Mouse (Mus musculus) cerebellum, postnatal 25 days (tissue): ENCODE measurements around the gene Slc4a4.
A peak's percentile ranks its signal among the peaks of the same experiment; 100 is the strongest.

Source experiments
- DNase-seq, 2 experiments: peaks; one replicate each; pipeline ENCODE4 v3.0.0; 2021; ENCODE audit warnings: mixed read lengths in 2 of 2

Slc4a4 gene

DNA sequence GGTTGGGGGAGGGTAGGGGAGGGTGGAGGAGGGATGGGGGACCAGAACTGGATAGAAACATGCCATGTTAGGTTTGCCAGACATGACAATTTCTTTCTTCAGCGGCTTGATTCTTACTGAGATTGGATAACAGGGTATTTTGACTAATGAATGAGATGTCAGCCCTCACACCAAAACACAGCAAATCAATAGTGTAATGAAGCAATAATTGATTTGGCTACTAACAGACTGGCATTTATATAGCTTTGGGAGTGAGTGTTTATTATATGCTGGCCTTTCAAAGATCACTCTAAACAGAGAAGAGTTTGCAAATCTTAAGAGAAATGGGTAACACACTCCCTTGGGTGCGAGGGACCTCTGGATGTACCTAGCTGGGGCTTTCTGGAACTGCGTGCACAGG is 30.6 kb downstream of the Slc4a4 start:
- DNase-seq: no peak

- DNase-seq: no peak
These were observed 31.0 kb downstream of the Slc4a4 start for GRCm38 (mm10) chr5:88917630-88918029.

- no peak for DNase-seq
These were observed 31.9 kb downstream of the Slc4a4 start for GRCm38 (mm10) chr5:88918538-88918937.

GRCm38 (mm10) chr5:88925576-88925975 is 39.0 kb downstream of the Slc4a4 start:
- no peak for DNase-seq

GRCm38 (mm10) chr5:88928201-88928916 is 41.7 kb downstream of the Slc4a4 start:
- peak in 1 of 2 experiments; percentile 59 for DNase-seq

DNA sequence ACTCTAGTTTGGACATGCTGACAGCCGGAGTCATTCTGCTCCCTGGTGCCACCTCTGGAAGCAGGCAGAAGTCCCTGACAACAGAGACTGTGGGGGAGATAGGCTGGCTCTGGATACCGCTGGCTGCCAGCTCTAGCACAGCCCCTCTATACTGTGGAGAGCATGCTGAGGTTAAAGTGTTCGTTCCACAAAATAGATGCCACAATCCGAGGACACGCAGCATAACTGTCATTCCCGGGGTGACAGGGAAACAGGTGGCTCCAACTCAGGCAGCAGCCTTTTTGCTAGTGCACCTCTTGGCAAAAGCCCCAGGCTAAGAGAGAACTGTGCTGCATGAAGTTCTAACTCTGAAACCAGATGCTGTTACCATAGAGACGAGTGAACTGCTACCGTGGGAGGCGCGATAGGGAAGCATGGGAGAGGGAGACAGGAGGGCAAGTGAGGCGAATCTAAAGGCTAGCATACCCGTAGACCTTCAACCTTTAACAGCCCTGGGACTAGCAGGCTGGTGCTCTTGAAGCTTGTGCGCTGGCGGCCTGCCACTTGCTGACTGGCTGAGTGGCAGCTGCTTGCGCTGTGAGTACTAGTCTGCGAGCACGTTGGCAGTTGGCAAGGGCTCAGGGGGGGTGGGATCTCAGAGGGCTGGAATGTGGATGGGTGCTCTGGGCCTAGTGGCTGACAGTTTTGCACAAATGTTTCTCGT is 42.9 kb downstream of the Slc4a4 start:
- DNase-seq: peak; percentile 81 to 89

- no peak for DNase-seq
These were observed 43.5 kb downstream of the Slc4a4 start for GRCm38 (mm10) chr5:88930129-88930528.

DNA sequence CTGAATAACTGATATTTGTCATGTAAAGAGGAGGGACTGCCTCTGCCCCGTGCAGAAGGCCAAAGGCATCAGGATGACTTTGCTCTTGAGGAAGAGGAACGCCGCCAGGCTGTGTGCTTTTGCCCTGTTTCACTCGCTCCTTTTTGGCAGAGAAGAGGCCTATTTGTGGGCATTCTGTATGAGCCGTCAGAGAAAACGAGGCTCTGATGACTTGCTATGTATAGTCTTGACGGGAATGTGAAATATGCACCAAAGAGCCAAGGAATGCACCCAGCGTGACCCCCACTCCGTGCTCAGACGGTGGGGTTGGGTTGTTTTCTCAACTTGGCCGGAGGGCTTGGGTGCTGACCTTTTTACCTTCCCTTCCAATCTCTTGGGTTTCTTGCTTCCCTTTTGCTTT is 44.0 kb downstream of the Slc4a4 start:
- peak in 1 of 2 experiments; percentile 26 for DNase-seq

- DNase-seq: no peak
These were observed 44.6 kb downstream of the Slc4a4 start for GRCm38 (mm10) chr5:88931176-88931575.

- DNase-seq: no peak
These were observed 46.8 kb downstream of the Slc4a4 start for GRCm38 (mm10) chr5:88933454-88933853.

DNA sequence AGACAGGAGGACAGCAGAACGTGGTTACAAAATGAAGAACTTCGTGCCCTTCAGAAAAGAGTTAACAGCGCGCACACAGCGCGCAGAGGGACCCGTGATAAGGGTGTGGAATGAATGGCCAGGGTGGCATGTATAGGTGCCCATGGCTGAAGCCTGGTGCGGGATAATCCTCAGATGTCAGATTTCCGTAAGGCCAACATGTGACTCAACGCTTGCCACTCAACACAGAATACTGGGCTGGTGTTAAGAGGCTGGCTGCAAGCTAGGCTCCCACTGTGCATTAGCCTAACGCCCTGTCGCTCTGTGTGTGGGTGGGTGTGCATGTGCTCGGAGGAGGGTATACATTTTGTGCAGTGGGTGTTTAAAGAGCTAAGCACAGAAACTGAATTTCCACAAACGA is 47.3 kb downstream of the Slc4a4 start:
- peak; percentile 38 for DNase-seq

- DNase-seq: no peak
These were observed 51.6 kb downstream of the Slc4a4 start for GRCm38 (mm10) chr5:88938208-88938607.

GRCm38 (mm10) chr5:88939151-88939550 is 52.5 kb downstream of the Slc4a4 start:
- DNase-seq: no peak

DNA sequence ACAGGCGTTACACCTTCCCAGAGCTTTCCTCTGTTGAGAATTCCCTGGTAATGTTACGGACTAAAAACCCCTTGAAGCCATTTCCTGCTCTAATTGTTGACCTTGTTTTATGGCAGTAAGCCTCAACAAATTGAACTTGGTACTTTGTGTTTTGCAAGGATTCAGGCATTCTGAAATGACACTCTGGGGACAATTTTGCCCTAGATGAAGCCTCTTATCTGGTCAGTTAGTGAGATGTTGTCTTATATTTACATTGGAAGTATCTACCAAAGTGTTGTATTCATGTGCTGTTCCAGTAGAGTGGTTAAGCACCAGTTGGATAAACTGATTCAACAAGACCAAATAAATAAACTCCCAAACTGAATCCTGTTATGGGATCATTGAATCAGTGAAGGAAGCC is 53.2 kb downstream of the Slc4a4 start:
- no peak for DNase-seq

- DNase-seq: peak in 1 of 2 experiments; percentile 26
These were observed 55.3 kb downstream of the Slc4a4 start for GRCm38 (mm10) chr5:88941905-88942304.

DNA sequence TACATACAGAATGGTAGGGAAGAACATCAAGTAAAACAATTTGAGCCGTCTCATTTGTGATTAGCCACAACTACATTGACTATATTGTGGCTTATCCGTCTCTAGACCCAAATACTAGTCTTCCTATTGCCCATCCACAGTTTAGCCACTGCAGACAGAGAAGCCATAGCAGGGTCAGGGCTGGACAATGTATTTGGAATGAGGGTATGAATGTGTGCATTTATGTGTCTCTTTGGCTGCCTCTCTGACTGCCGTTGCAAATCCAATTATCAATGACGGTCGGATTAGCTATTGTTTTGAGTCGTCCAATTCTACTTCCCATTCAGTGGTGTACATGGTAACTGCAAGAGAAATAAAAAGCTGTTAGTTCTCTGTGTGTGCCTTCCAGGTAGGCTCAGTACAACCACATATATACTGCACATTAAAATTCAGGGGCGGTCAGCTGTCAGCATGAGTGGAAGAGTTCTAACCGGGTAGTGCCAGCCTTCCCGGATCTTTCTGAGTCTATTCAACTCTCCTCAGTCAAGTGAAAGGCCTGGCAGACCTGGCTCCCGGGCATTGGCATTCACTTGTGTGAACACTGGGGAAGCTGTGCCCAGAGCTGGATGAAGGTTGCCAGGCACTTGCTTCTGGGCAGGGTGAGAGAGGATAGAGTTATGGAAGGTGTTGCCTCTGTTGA is 59.2 kb downstream of the Slc4a4 start:
- peak; percentile 51 to 68 for DNase-seq

DNA sequence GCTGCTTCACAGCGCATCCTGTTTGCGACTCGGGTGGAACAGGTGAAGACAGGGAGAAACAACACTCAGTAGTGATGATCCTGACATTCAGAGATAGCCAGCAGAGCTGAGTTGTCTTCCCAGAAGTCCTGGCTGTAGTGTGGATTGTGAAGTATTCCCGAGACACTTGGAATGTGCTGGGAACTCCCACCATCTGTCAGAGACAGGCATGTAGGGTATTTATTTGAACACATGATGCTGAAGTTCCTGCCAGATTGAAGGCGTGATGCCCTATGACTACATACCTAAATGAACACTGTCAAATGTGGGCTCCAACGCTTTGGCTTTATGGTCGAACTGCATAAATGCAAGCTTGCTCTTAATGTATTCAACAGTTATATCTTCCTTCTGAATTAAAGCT is 63.7 kb downstream of the Slc4a4 start:
- DNase-seq: peak in 1 of 2 experiments; percentile 34

GRCm38 (mm10) chr5:88952757-88953577 is 66.3 kb downstream of the Slc4a4 start:
- DNase-seq: no peak

- no peak for DNase-seq
These were observed 71.1 kb downstream of the Slc4a4 start for GRCm38 (mm10) chr5:88957735-88958134.

DNA sequence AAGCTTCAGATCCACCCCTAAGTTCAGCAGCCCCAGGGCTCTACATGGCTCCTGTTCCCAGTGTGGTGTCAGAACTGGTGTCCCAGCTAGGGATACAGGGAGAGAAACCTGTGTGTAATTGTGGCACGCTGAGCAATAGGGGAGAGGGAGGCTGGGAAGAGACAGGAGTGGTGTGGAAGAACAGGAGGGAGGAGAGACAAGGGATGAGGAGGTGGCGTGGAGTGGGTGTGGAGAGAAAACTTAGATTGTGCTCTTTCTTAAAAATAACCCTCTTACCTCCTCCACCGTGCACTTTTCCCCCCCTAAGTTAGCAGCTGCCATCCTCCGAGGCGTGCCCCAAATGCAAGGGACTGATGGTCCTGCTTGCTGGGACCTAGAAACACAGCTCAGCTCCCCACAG is 72.3 kb downstream of the Slc4a4 start:
- no peak for DNase-seq

GRCm38 (mm10) chr5:88959412-88959811 is 72.8 kb downstream of the Slc4a4 start:
- no peak for DNase-seq

- DNase-seq: no peak
These were observed 73.9 kb downstream of the Slc4a4 start for GRCm38 (mm10) chr5:88960342-88961105.
